Mouse (Mus musculus) small intestine, adult 2 months (tissue): ENCODE measurements around the gene Gm20388.

Source experiments
- CTCF ChIP-seq: fragments of 200-500 bp; IDR thresholded peaks from 2 replicates; pipeline ENCODE4 v1.5.1; 2012; ENCODE audit warnings: low read depth, mild to moderate bottlenecking, control low read depth, inconsistent platforms, low read length, moderate library complexity, mixed read lengths; ENCODE audit not compliant: insufficient replicate concordance, insufficient read length; ENCODE audit errors: extremely low read depth
- POLR2A ChIP-seq: fragments of 200-500 bp; IDR thresholded peaks from 2 replicates; pipeline ENCODE4 v1.6.1; 2012; ENCODE audit warnings: low read depth, mild to moderate bottlenecking, control low read depth, inconsistent platforms, low read length, moderate library complexity

- no peak for TF ChIP-seq CTCF
- TF ChIP-seq POLR2A = no peak
Measured at GRCm38 (mm10) chr8:122705901-122706561, 2795.4 kb downstream of the Gm20388 start.
